Mouse (Mus musculus) spleen, postnatal 14 days (tissue): ENCODE data around the gene Pskh1.
A peak's percentile ranks its signal among the peaks of the same experiment; 100 is the strongest.

Experiments
- DNase-seq, 2 experiments: peaks; one replicate each; pipeline ENCODE4 v3.0.0; 2021 to 2022; ENCODE audit warnings: low spot score in 2 of 2

The Pskh1 gene

GRCm38 (mm10) chr8:105957813-105958212, 57.6 kb downstream of the Pskh1 start:
- DNase-seq = no peak

- no peak for DNase-seq
Measured at GRCm38 (mm10) chr8:105959350-105959749, 59.1 kb downstream of the Pskh1 start.

GRCm38 (mm10) chr8:105961101-105961500, 60.9 kb downstream of the Pskh1 start:
- DNase-seq = no peak

GRCm38 (mm10) chr8:105961536-105961935, 61.3 kb downstream of the Pskh1 start:
- no peak for DNase-seq

GRCm38 (mm10) chr8:105964506-105965265, 64.4 kb downstream of the Pskh1 start:
- no peak for DNase-seq

- DNase-seq = peak; percentile 29 to 39
Measured at GRCm38 (mm10) chr8:105965266-105965904, 65.1 kb downstream of the Pskh1 start.

GRCm38 (mm10) chr8:105965905-105966341, 65.7 kb downstream of the Pskh1 start, which contains the start of gene Slc12a4:
Gene Slc12a4 (minus strand): TSS chr8:105966097.
- DNase-seq = peak; percentile 55 to 67

- peak in 1 of 2 experiments; percentile 22 for DNase-seq
Measured at GRCm38 (mm10) chr8:105966692-105967311, 66.6 kb downstream of the Pskh1 start.

- no peak for DNase-seq
Measured at GRCm38 (mm10) chr8:105969367-105969766, 69.1 kb downstream of the Pskh1 start.

GRCm38 (mm10) chr8:105971019-105971720, 70.9 kb downstream of the Pskh1 start:
- DNase-seq = no peak

- DNase-seq = no peak
Measured at GRCm38 (mm10) chr8:105975363-105975762, 75.1 kb downstream of the Pskh1 start.

- DNase-seq = no peak
Measured at GRCm38 (mm10) chr8:105979325-105979724, 79.1 kb downstream of the Pskh1 start, which contains the start of gene Dpep3. Gene Dpep3 (minus strand): TSS chr8:105979429.

GRCm38 (mm10) chr8:105981146-105981545, 80.9 kb downstream of the Pskh1 start:
- DNase-seq = no peak
